In genomic region chr12:72693895-72694294, GRCm38 (mm10) we compare ENCODE assay signal across 7 mouse cellular contexts. TPM values are rescaled to one million over a fixed set of nuclear protein-coding genes. Genes with fewer than 3 reads are reported as not detected.
DNase-seq lines count a peak whose midpoint lies in the region; ATAC-seq and TF ChIP-seq lines count a peak whose summit lies in the region.

No protein-coding gene starts in this region.

- no peaks in the 10 kb centered on the region for H3K27me3 ChIP-seq in kidney, embryonic 16.5 days (ENCODE audit: insufficient read depth, low read length)
- peaks cover 16% of the 10 kb centered on the region for H3K27me3 ChIP-seq in Patski
- no peaks in the 10 kb centered on the region for H3K27me3 ChIP-seq in heart, embryonic 13.5 days (replicated peaks)

- no peak overlapping the region for H3K27ac ChIP-seq in kidney, embryonic 16.5 days (ENCODE audit: low read length)
- no peak overlapping the region for H3K27ac ChIP-seq in heart, embryonic 13.5 days (replicated peaks)

- in situ Hi-C loops in Patski (cut with MboI; ENCODE audit: low pct_unique_long_range_greater_than_20kb) = loop anchor here (10.0 kb wide), 1 partner anchor 281 kb away; no protein-coding TSS in a partner anchor

- H3K9ac ChIP-seq in kidney, embryonic 16.5 days (replicated peaks; ENCODE audit: low read length) = no peak overlapping the region
- H3K9ac ChIP-seq in heart, embryonic 13.5 days = no peak overlapping the region

- TF ChIP-seq CTCF in Patski (IDR thresholded peaks at IDR 0.05) = peak; percentile 31

- no peak for ATAC-seq in kidney, embryonic 16.5 days (ENCODE audit: low FRiP score, low TSS enrichment)
- no peak for ATAC-seq in Patski
- ATAC-seq in heart, embryonic 13.5 days (ENCODE audit: extremely low read depth, insufficient number of reproducible peaks, low FRiP score, low TSS enrichment) = no peak

- CTCF ChIA-PET in Patski (lab: Charles Lee) = interaction anchor here (0.8 to 1.0 kb wide), 5 partner anchors 9 to 282 kb away, joined by 3 to 4 read pairs (median 3); no protein-coding TSS in a partner anchor

- no peak overlapping the region; the same call in 1 of the 2 replicates for H3K4me2 ChIP-seq in kidney, embryonic 16.5 days (replicated peaks; ENCODE audit: low read depth, low read length)
- peak overlapping the region; percentile 13; the same call in 1 of the 2 replicates for H3K4me2 ChIP-seq in heart, embryonic 13.5 days

- POLR2A ChIA-PET in Patski (lab: Charles Lee) = no interaction called here

- 54% methylated on average over 6 of the region's 6 CpGs for WGBS in kidney, embryonic 16.5 days
- whole genome bisulfite sequencing in heart, embryonic 13.5 days = 33% methylated on average over 6 of the region's 6 CpGs

- no peak overlapping the region for H3K4me3 ChIP-seq in kidney, embryonic 16.5 days (ENCODE audit: low read length)
- H3K4me3 ChIP-seq in heart, embryonic 13.5 days = no peak overlapping the region

- H3K9me3 ChIP-seq in kidney, embryonic 16.5 days (ENCODE audit: low read length) = no peaks in the 10 kb centered on the region
- H3K9me3 ChIP-seq in heart, embryonic 13.5 days = no peaks in the 10 kb centered on the region

- DNase-seq in kidney, adult 9 months = peak; percentile 56
- DNase-seq in CD4-positive, CD25-positive, alpha-beta regulatory T cell, adult 2 months (ENCODE audit: low read depth, low spot score) = peak; percentile 73
- no peak for DNase-seq in Patski (ENCODE audit: low read depth, low spot score)
- DNase-seq in lung, postnatal 14 days = peak; percentile 63
- no peak for DNase-seq in urinary bladder, postnatal 4 days (ENCODE audit: low spot score in 2 of 2)

- no peaks in the 10 kb centered on the region for H3K4me1 ChIP-seq in kidney, embryonic 16.5 days (ENCODE audit: insufficient read depth, low read length)
- peaks cover 6% of the 10 kb centered on the region; the same call in 1 of the 2 replicates for H3K4me1 ChIP-seq in heart, embryonic 13.5 days

- no peaks in the 10 kb centered on the region for H3K36me3 ChIP-seq in kidney, embryonic 16.5 days (ENCODE audit: insufficient read depth, low read length)
- no peaks in the 10 kb centered on the region for H3K36me3 ChIP-seq in heart, embryonic 13.5 days

RNA-seq across cellular contexts. Expression of gene Dhrs7, which starts 29.2 kb away (rescaled TPM):
- polyA plus RNA-seq in kidney, embryonic 16.5 days (2015; fragmentation: Nextera tagmentation; extraction: Ambion mirVana) = 12.1 and 13.7 TPM in 2 replicates
- 53.0 TPM for polyA plus RNA-seq in Patski (2021)
- polyA plus RNA-seq in heart, embryonic 13.5 days (2015; fragmentation: Nextera tagmentation; extraction: Ambion mirVana) = 53.1 and 58.7 TPM in 2 replicates

RNA-seq across cellular contexts. Expression of gene Gm4756, which starts 44.4 kb away (rescaled TPM):
- not detected in 2 replicates for polyA plus RNA-seq in kidney, embryonic 16.5 days (2015; fragmentation: Nextera tagmentation; extraction: Ambion mirVana)
- polyA plus RNA-seq in Patski (2021) = 0.10 TPM
- polyA plus RNA-seq in heart, embryonic 13.5 days (2015; fragmentation: Nextera tagmentation; extraction: Ambion mirVana) = not detected in 2 replicates

Comparison
In these comparisons a context has a peak if more than half of its experiments do, and no peak if none do; other contexts are left out.
1. DNase-seq: peak in kidney, adult 9 months (single experiment), CD4-positive, CD25-positive, alpha-beta regulatory T cell, adult 2 months (single experiment) and lung, postnatal 14 days (single experiment); none in Patski (single experiment) and urinary bladder, postnatal 4 days (0 of 2).